Mouse (Mus musculus) G1E (cell line): ENCODE data around the gene Akr1b8.

ENCODE experiments used
- CTCF ChIP-seq: IDR thresholded peaks from 2 replicates; pipeline ENCODE4 v1.5.1; 2012; ENCODE audit warnings: low read depth, low read length, inconsistent platforms, mixed read lengths
- GATA1 ChIP-seq: IDR thresholded peaks from 2 replicates; pipeline ENCODE4 v1.6.1; 2012; ENCODE audit warnings: borderline replicate concordance, low read length, inconsistent platforms, mixed read lengths

DNA sequence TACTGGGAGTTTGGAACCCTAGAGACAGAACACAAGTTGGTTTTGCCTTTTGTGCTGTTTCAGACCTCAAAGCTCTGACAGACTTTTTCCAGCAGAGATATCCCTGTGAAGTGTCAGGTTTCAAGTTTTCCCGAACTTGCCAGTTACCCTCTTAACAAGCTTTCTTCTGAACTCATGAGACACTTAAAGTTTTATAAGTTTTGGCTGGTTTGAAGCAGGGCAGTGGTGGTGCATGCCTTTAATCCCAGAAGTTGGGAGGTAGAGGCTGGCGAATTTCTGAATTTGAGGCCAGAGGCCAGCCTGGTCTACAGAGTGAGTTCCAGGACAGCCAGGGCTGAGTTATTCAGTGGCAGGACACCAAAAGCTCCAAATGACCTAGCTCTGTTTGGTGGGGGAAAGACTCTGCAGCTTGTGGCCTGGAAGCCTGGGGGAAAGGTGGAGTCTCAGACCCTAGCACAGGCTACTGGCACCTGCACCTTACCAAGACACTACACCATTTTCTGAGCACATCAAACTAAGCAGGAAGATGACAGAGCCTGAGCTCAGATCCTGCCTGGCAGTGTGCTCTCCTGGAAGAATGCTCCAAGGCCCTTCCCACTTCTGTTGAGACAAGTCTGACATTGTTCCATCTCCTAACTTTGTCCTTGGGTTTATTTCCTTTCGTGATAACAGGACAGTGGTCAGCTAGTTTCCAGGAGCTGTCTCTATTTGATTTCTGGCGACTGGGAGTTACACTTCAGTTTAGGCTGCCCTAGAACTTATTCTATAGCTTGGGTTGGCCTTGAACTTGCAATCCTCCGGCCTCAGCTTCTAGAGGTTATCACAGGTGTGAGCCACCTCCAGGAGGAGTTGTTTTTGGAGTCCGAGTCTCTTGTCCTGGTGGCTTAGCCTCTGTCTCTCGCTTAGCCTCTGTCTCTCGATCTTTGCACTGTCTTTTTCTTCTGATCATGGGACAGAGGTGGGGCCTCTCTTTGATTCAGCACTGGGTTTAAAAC is 732 bp downstream of the Akr1b8 start:
- no peak for TF ChIP-seq CTCF
- TF ChIP-seq GATA1: no peak
